Mouse (Mus musculus) E14TG2a.4 (cell line): ENCODE measurements around the gene Lkaaear1.

Experiments used
- CTCF ChIP-seq: conservative IDR thresholded peaks from 2 replicates; pipeline ENCODE4 v1.5.1; 2014; ENCODE audit warnings: low read length
- POU5F1 ChIP-seq: IDR thresholded peaks from 2 replicates; pipeline ENCODE4 v1.6.1; 2014; ENCODE audit warnings: low read length, borderline replicate concordance

DNA sequence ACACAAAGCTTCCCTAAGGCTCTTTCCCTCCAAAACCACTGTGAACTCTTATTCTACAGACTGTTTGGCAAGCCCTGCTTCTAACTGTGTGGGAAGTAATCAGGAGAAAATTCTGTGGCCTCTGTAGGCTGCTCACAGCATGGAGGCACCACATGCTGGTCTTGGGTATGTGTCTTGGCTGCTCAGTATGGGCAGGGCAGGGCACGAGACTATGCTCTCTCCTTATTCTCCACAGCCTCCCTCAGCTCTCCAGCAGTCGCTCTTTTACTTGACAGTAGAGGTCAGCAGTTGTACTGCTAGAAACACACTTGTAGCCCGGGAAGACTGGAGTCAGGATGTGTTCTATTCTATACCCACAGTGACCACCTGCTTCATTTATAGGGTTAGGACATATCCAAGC is 21.8 kb upstream of the Lkaaear1 start:
- TF ChIP-seq CTCF (no peak), POU5F1 (no peak)
